Mouse (Mus musculus): Measurements from ENCODE around the gene Cacna1c.

DNA sequence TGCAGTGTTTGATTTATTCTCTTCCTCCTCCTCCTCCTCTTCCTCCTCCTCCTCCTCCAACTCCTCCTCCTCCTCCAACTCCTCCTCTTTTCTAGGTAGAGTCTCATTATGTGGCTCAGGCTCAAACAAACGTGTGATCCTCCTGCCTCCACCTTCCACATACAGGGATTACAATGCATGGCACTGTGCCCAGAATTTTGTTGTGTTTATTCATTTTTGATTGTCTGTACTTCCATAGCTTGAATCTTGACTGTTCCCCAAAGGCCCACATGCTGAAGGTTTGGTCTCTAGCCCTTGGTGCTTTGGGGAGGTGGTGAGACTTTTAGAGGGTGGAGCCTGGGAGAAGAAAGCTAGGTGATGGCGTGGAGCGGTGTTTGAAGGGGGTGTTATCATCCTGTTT is 383.7 kb downstream of the Cacna1c start:
- no peak for TF ChIP-seq CTCF (IDR thresholded peaks at IDR 0.05; ENCODE audit: low read depth, low read length)
- no peak for TF ChIP-seq POLR2A (IDR thresholded peaks at IDR 0.05; ENCODE audit: insufficient read depth, low read length)
- no peak for TF ChIP-seq EP300 (IDR thresholded peaks at IDR 0.05; ENCODE audit: insufficient read depth, low read depth, low read length)

Data from ES-Bruce4 (cell line).